Mouse (Mus musculus) skeletal muscle tissue, adult 2 months (tissue): ENCODE measurements around the gene Gpr119.

Experiments used
- DNase-seq: peaks from one replicate; pipeline ENCODE4 v3.0.0-alpha.2; 2012; ENCODE audit warnings: low read depth, low spot score

The Gpr119 gene

DNA sequence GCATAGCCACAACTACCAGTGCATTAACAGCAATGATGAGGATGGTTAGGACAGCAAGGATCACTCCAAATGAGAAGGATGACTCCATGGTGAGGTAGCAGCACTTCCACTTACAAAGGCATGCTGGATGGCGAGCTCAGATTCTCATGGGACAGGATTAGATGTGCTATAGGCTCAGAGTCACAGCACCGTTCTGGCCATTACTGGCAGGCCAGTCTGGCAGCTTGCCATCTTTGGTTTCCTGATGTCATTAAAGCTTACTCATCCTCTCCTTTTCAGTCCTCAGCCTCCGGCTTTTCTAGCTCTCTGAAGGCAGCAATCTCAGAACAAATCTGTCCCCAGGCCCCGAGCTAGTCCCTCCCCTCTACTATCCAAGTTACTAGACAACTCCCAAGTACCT lies at the start of gene Gpr119:
TSS of gene Gpr119 (minus strand) at position 308 of the 400 bp plus-strand sequence.
- no peak for DNase-seq

DNA sequence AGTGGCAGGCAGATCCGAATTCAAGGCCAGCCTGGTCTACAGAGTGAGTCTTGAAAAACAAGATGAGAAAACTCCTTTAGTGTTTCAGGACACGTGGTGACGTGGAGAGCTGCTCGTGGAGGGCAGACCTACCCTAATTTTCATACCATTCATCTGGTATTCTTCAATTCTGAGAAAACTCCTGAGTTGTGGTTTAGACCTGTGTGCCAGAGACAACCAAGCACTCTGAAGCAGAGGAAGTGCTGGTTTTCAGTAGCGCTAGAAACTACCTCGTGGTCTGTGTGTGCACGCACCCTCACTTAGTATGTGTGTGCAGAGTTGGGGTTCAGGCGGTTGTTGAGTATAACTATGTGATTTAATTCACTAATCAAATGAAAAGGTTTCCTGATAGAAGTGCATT lies 38.6 kb upstream of the Gpr119 start:
- no peak for DNase-seq

- no peak for DNase-seq
Measured at GRCm38 (mm10) chrX:48709701-48710100, 35.4 kb upstream of the Gpr119 start.

- DNase-seq: peak; percentile 87
Measured at GRCm38 (mm10) chrX:48694864-48695371, 20.6 kb upstream of the Gpr119 start, which contains the start of gene Rbmx2. Rbmx2 (plus strand) TSS chrX:48695004.

DNA sequence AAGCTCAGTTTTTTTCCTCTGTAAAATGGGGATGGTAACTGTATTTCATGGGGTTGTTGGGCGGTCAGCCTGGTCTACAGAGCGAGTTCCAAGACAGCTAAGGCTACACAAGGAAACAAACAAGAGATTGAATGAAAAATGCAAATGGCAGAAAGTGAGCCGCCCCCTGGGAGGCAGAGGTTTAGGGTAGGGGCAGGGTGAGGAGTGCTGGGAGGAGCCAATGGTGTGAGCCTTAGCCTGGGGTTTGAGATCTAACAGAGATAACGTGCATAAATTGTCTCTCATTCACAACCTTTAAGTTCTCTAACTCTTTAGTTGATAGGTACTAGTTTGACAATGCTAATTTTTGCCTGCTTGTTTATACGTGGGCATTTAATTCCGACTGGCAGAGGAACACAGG lies 20.2 kb upstream of the Gpr119 start:
- DNase-seq: no peak

DNA sequence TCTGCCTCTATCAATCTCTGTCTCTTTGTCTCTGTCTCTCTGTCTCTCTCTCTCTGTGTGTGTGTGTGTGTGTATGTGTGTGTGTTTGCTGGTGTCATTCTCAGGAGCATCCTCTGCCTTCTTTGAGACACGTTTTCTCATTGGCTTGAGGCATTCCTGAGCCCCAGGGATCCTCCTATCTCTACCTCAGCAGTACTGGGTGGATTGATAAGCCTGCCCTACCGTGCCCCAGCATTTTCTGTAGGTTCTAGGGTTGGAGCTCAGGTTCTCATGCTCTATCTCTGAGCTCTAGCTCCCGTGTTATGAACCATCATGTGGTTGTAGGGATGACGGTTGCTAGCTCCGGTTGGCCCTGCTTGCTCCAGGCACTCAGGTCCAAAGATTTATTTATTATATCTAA lies 9.6 kb upstream of the Gpr119 start:
- DNase-seq: no peak

- no peak for DNase-seq
Measured at GRCm38 (mm10) chrX:48683451-48683850, 9.2 kb upstream of the Gpr119 start.

GRCm38 (mm10) chrX:48671714-48672113 lies 2.6 kb downstream of the Gpr119 start:
- no peak for DNase-seq

- DNase-seq: no peak
Measured at GRCm38 (mm10) chrX:48669588-48669987, 4.7 kb downstream of the Gpr119 start.

DNA sequence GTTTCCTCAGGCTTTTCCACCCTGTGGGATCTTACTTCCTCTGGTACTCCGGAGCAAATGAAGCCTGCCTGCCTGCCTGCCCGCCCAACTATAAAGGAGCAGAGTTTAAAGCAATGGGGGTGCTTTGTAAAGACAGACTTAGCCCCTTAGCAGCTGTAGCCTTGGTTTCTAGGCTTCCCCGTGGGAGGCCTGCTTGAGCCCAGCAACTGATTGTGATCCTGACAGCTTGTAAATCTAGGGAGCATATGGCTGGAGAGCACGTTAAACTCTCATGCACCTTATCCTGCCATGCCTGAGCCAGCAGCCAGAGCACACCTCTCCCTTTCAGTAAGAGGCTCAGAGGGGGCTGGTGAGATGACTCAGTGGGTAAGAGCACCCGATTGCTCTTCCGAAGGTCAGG lies 7.5 kb downstream of the Gpr119 start:
- no peak for DNase-seq

DNA sequence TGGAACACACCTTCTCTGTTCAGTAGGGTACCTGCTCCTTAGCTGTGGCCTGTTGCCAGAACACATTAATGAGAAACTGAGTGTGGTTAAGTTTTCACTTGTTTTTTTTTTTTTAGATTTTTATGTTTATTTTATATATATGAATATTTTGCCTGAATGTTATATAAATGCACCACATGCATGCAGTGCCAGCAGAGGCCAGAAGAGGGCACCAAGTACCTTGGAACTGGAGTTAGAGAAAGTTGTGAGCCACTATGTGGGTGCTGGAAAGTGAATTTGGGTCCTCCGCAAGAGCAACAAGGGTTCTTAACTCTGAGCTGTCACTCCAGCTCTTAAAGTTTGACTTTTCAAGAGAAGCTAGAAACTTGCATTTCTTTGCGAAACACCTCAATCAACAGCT lies 30.2 kb downstream of the Gpr119 start:
- DNase-seq: peak; percentile 0

- DNase-seq: no peak
Measured at GRCm38 (mm10) chrX:48637032-48637431, 37.2 kb downstream of the Gpr119 start.

GRCm38 (mm10) chrX:48624054-48624420 lies 50.2 kb downstream of the Gpr119 start:
- DNase-seq: no peak

DNA sequence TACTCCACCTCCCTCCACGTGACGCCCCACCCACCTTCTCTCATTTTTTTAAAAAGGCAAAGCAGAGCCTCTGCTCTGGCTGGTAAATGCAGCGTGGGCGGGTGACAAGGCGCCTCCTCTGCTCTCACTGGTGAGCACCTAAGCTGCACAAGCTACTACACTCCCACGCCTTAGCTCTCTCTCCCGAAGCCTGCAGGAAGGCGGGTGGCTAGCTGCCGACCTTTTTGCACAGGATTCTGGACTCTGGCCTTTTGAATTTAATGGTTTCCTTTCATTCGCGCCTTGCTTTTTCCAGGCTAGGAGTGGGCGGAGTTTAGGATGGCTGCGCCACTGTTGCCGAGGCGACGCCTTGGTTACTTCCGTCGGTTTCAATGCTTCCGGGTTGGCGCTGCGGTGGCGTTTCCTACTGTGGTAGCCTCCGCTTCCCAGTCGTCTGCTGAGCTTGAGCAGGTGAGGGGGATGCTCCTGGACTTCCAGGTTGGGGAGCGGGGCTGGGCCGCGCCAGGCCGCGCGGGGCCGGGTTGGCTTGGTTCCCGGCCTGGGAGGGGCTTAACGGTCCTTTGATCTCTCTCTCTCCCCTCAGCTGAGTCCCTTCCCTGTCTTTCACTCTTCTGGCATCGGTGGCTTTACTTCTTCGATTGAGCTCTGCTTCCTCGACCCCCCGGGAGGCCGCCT lies 50.8 kb downstream of the Gpr119 start, which contains the start of gene Slc25a14:
TSS of gene Slc25a14 (plus strand) at position 35 of the 675 bp plus-strand sequence.
- DNase-seq: peak; percentile 33

DNA sequence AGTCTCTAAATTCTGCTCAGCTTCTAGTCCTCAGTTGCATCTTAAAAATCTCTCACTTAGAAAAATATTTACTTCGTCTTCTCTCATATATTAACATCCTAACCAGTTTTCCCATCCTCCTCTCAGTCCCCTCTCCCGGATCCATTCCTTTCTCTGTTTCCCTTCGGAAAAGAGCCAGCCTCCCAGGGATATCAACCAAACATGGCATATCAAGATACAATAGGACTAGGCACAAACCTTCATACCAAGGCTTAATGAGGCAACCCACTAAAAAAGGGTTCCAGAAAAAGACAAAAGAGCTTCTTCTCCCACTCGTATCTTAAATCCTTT lies 51.3 kb downstream of the Gpr119 start:
- no peak for DNase-seq
